8 mouse cellular contexts compared by ENCODE assay signal in the genomic region with DNA sequence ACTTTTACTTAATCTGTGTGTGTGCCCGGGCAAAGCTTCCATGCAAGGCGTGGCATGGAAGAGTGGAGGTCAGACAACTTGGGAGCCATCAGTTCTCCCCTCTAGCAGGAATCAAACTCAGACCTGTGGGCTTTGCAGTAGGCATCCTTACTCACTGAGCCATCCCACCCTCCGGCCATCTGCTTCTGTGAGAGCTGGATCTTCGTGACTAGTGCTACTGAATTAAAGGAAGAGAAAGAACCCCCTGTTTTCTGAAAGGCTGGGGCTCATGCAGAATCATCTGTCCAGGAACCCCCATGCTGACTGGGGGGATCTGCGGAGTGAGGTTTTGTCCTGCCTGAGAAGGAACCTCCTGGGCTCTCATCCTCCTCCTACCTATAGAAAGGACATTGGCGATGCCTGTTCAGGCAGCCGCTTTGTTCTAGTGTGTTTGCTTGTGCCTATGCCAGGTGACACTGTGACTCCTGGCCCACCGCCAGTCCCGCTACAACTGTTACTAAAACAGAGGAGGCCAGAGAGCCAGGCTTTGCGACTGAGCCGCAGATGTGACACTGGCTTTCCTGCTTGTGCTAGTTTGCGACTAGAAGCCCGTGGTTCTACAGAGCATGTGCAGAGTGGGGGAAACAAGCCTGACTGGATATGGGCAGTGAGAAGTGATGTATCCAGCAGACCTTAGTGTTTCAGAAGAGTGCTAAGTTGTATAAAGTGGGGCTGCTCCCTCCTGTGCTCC.
A peak's percentile ranks its signal among the peaks of the same experiment; 100 is the strongest.
DNase-seq lines count a peak whose midpoint lies in the region; ATAC-seq and TF ChIP-seq lines count a peak whose summit lies in the region.
"Had no signal": no experiment of that assay in that cellular context is flagged by ENCODE, and none has a peak within 500 bp of the region (broad histone marks: within the 10 kb centered on the region; RNA-seq: fewer than 3 reads in every experiment).

No protein-coding gene starts in this region.

- H3K9ac ChIP-seq in heart, postnatal 0 days (replicated peaks; ENCODE audit: low read depth, low read length), result no peak overlapping the region
- no peak overlapping the region for H3K9ac ChIP-seq in neural tube, embryonic 12.5 days

- peak; percentile 32 for DNase-seq in NIH3T3 (ENCODE audit: low read depth)
- DNase-seq in cerebellum, postnatal 4 days (ENCODE audit: low spot score in 2 of 2), result peak; percentile 57 to 81
- DNase-seq in heart, postnatal 0 days (ENCODE audit: low spot score), result peak; percentile 84
- peak in 1 of 2 experiments; percentile 44 for DNase-seq in layer of hippocampus, adult 2 months (ENCODE audit: low spot score in 2 of 2)
- DNase-seq in spleen, postnatal 36 days (ENCODE audit: low spot score in 2 of 2), result no peak

- no peak for TF ChIP-seq EP300 in heart, postnatal 0 days (IDR thresholded peaks at IDR 0.05; ENCODE audit: low read depth)

- no peak overlapping the region for H3K27ac ChIP-seq in heart, postnatal 0 days (ENCODE audit: low read depth)
- H3K27ac ChIP-seq in layer of hippocampus, adult 2 months, result peak overlapping the region; percentile 58
- H3K27ac ChIP-seq in neural tube, embryonic 12.5 days, result no peak overlapping the region
- H3K27ac ChIP-seq: macrophage had no signal

- peak overlapping the region; percentile 61 for H3K4me3 ChIP-seq in E14TG2a.4 (replicated peaks; ENCODE audit: low read length)
- no peak overlapping the region for H3K4me3 ChIP-seq in heart, postnatal 0 days (ENCODE audit: low read depth, low read length)
- H3K4me3 ChIP-seq in layer of hippocampus, adult 2 months, result peak overlapping the region; percentile 6; the same call in 1 of the 2 replicates
- no peak overlapping the region for H3K4me3 ChIP-seq in neural tube, embryonic 12.5 days

- H3K4me2 ChIP-seq in heart, postnatal 0 days (ENCODE audit: low read depth, low read length), result peak overlapping the region; percentile 2; the same call in 1 of the 2 replicates
- no peak overlapping the region; the same call in 1 of the 2 replicates for H3K4me2 ChIP-seq in neural tube, embryonic 12.5 days (replicated peaks)

- H3K9me3 ChIP-seq in E14TG2a.4 (ENCODE audit: low read length), result peaks cover 10% of the 10 kb centered on the region
- H3K9me3 ChIP-seq in heart, postnatal 0 days (replicated peaks; ENCODE audit: control insufficient read depth, low read length), result no peaks in the 10 kb centered on the region
- no peaks in the 10 kb centered on the region for H3K9me3 ChIP-seq in neural tube, embryonic 12.5 days

- peaks cover 58% of the 10 kb centered on the region for H3K4me1 ChIP-seq in E14TG2a.4 (replicated peaks; ENCODE audit: low read depth, low read length)
- H3K4me1 ChIP-seq in heart, postnatal 0 days (ENCODE audit: control insufficient read depth, insufficient read depth), result peaks cover 27% of the 10 kb centered on the region
- peaks cover 53% of the 10 kb centered on the region for H3K4me1 ChIP-seq in neural tube, embryonic 12.5 days

- H3K27me3 ChIP-seq in E14TG2a.4 (ENCODE audit: insufficient read depth, low read length), result no peaks in the 10 kb centered on the region; the same call in 1 of the 2 replicates
- H3K27me3 ChIP-seq in heart, postnatal 0 days (ENCODE audit: control insufficient read depth, insufficient read depth, low read length), result no peaks in the 10 kb centered on the region
- H3K27me3 ChIP-seq in neural tube, embryonic 12.5 days (replicated peaks), result no peaks in the 10 kb centered on the region

- ATAC-seq in heart, postnatal 0 days (ENCODE audit: insufficient read depth, low read depth), result peak; percentile 81
- ATAC-seq in neural tube, embryonic 12.5 days (ENCODE audit: low FRiP score, low read depth), result peak; percentile 69

- H3K36me3 ChIP-seq in E14TG2a.4 (ENCODE audit: insufficient read depth, low read length), result no peaks in the 10 kb centered on the region
- no peaks in the 10 kb centered on the region for H3K36me3 ChIP-seq in heart, postnatal 0 days (replicated peaks; ENCODE audit: control insufficient read depth, insufficient read depth, low read length)
- H3K36me3 ChIP-seq in neural tube, embryonic 12.5 days, result no peaks in the 10 kb centered on the region

- TF ChIP-seq CTCF in E14TG2a.4 (conservative IDR thresholded peaks at IDR 0.05; ENCODE audit: low read length), result no peak
- TF ChIP-seq CTCF in heart, postnatal 0 days (IDR thresholded peaks at IDR 0.05; ENCODE audit: low read depth), result no peak
- no peak for TF ChIP-seq CTCF in layer of hippocampus, adult 2 months (conservative IDR thresholded peaks at IDR 0.05)

- WGBS in heart, postnatal 0 days, result 37% methylated on average over 13 of the region's 13 CpGs
- 71% methylated on average over 13 of the region's 13 CpGs for WGBS in neural tube, embryonic 12.5 days

Comparison
In these comparisons a context has a peak if more than half of its experiments do, and no peak if none do; other contexts are left out.
1. H3K4me3 ChIP-seq: peak in E14TG2a.4 (single experiment) and layer of hippocampus, adult 2 months (single experiment); none in heart, postnatal 0 days (single experiment) and neural tube, embryonic 12.5 days (single experiment).
2. DNase-seq: peak in NIH3T3 (single experiment), cerebellum, postnatal 4 days (2 of 2) and heart, postnatal 0 days (single experiment); none in spleen, postnatal 36 days (0 of 2).